Mouse (Mus musculus) granulocyte monocyte progenitor cell, adult 5-6 weeks (primary cell): ENCODE measurements around the gene Tas2r110. TPM values are rescaled to one million over a fixed set of nuclear protein-coding genes. Genes with fewer than 3 reads are reported as not detected.

Experiments
- ATAC-seq: replicated peaks from 2 replicates; pipeline ENCODE4 v1.8.0; 2016; ENCODE audit warnings: mild to moderate bottlenecking, moderate TSS enrichment, inconsistent platforms; ENCODE audit not compliant: poor library complexity, severe bottlenecking
- total RNA-seq, 2 experiments: library from RNA; stranded (forward) in 1 of 2; stranded (reverse) in 1 of 2; fragments of 200-712, 200-1000 nt in 1 of 2; fragments of >200 nt in 1 of 2; fragmentation: Nextera tagmentation in 1 of 2; gene quantifications; 2 replicates each; pipeline ENCODE4 v1.2.3; 2014 to 2017

Tas2r110 gene
- total RNA-seq (2014; fragmentation: Nextera tagmentation): not detected in 2 replicates
- total RNA-seq (2017): not detected in 2 replicates

DNA sequence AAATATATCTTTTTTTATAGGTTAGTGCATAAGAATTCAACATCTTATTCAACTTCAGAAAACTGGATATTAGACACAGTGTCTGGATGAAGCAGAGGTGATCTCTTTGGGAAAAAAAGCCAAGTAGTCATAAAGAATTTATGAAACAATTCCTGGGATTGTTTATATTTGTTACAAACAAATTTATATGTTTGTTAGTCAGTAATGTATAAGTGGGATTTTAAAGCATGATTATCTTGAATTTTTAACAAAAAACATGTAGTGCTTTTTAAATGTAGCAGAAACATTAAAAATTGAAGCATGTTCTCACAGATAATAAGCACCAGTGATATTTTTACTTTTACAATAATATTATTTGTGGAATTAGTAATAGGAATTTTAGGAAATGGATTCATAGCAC, at the start of gene Tas2r110:
Gene Tas2r110 (plus strand): TSS at position 301 of the 400 bp plus-strand sequence.
- ATAC-seq: no peak

DNA sequence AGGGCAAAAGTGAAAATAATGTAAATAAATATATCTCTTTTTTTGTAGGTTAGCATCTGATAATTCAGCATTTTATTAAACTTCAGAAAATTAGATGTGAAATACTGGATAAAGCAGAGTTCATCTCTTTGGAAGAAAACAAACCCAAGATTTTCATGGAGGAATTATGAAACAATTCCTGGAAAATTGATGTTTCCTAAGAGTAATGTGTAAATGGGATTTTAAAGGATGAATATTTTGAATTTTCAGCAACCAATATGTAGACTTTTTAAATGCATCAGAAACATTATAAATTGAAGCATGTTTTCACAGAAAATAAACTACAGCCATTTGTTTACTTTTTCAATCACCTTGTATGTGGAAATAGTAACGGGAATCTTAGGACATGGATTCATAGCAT, 21.0 kb upstream of the Tas2r110 start, which contains the start of gene Tas2r123:
Gene Tas2r123 (plus strand): TSS at position 301 of the 400 bp plus-strand sequence.
- no peak for ATAC-seq

DNA sequence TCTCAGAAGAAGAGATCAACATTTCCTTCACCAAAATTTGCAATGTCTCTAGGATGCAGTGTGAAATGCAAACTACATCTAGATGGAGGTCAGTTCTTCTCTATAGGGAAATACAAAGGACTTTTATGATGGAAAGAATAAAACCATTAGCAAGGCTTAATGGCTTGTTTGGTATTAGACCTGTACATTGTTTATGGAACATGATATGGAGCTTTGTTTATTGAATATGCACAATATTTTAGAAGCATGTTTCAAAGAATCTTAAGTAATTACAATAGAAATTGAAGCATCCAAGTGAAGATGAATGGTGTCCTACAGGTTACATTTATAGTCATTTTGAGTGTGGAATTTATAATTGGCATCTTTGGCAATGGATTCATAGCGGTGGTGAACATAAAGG, 12.7 kb upstream of the Tas2r110 start, which contains the start of gene Tas2r116:
Gene Tas2r116 (plus strand): TSS at position 301 of the 400 bp plus-strand sequence.
- no peak for ATAC-seq

DNA sequence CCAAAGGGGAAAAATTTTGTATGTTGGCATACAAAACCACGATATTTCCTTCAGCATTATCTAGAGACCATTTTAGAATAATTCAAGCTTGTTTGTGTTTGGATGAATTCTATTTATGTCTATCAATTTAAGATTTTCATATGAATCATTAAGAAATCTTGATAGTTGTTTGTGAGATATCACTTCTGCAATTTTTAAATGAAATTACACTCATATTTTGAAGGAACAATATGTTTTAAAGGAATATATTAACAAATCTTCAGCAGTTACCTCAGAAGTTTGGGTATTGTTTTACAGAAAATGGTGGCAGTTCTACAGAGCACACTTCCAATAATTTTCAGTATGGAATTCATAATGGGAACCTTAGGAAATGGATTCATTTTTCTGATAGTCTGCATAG, 24.9 kb downstream of the Tas2r110 start, which contains the start of gene Tas2r113:
Gene Tas2r113 (plus strand): TSS at position 301 of the 400 bp plus-strand sequence.
- no peak for ATAC-seq

DNA sequence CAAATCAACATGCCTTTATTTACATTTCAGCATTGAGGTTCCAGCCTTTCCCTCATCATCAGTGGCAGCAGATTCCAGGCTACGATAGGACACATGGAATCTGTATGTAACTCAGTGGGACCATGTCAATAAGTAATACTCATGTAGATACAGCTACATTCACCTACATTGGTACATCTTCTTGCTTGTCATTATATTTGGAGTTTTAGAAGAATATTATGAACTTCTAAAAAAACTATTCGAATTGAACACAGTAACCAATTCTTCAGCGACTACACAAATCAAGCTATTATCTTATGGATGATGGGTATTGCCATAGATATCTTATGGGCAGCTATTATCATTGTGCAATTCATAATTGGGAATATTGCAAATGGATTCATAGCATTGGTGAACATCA, 41.5 kb downstream of the Tas2r110 start, which contains the start of gene Tas2r125:
Gene Tas2r125 (plus strand): TSS at position 301 of the 400 bp plus-strand sequence.
- ATAC-seq: no peak

Other genes starting within 250 kb of the Tas2r110 start
- gene A630073D07Rik, start 216.5 kb upstream of the Tas2r110 start, total RNA-seq (2014; fragmentation: Nextera tagmentation): not detected in 2 replicates
- not detected in 2 replicates for gene A630073D07Rik, start 216.5 kb upstream of the Tas2r110 start, total RNA-seq (2017)
- gene Tas2r120, start 211.1 kb upstream of the Tas2r110 start, total RNA-seq (2014; fragmentation: Nextera tagmentation): not detected in 2 replicates
- not detected in 2 replicates for gene Tas2r120, start 211.1 kb upstream of the Tas2r110 start, total RNA-seq (2017)
- not detected in 2 replicates for gene Tas2r121, start 167.0 kb upstream of the Tas2r110 start, total RNA-seq (2014; fragmentation: Nextera tagmentation)
- not detected in 2 replicates for gene Tas2r121, start 167.0 kb upstream of the Tas2r110 start, total RNA-seq (2017)
- not detected in 2 replicates for gene Tas2r122, start 156.1 kb upstream of the Tas2r110 start, total RNA-seq (2014; fragmentation: Nextera tagmentation)
- gene Tas2r122, start 156.1 kb upstream of the Tas2r110 start, total RNA-seq (2017): not detected in 2 replicates
- gene Tas2r115, start 130.0 kb upstream of the Tas2r110 start, total RNA-seq (2014; fragmentation: Nextera tagmentation): not detected in 2 replicates
- gene Tas2r115, start 130.0 kb upstream of the Tas2r110 start, total RNA-seq (2017): not detected in 2 replicates
- not detected in 2 replicates for gene Tas2r124, start 113.3 kb upstream of the Tas2r110 start, total RNA-seq (2014; fragmentation: Nextera tagmentation)
- gene Tas2r124, start 113.3 kb upstream of the Tas2r110 start, total RNA-seq (2017): not detected in 2 replicates
- gene Tas2r102, start 105.9 kb upstream of the Tas2r110 start, total RNA-seq (2014; fragmentation: Nextera tagmentation): not detected in 2 replicates
- not detected in 2 replicates for gene Tas2r102, start 105.9 kb upstream of the Tas2r110 start, total RNA-seq (2017)
- gene Tas2r136, start 89.8 kb upstream of the Tas2r110 start, total RNA-seq (2014; fragmentation: Nextera tagmentation): not detected in 2 replicates
- gene Tas2r136, start 89.8 kb upstream of the Tas2r110 start, total RNA-seq (2017): not detected in 2 replicates
- not detected in 2 replicates for gene Tas2r117, start 65.2 kb upstream of the Tas2r110 start, total RNA-seq (2014; fragmentation: Nextera tagmentation)
- gene Tas2r117, start 65.2 kb upstream of the Tas2r110 start, total RNA-seq (2017): not detected in 2 replicates
- not detected in 2 replicates for gene Tas2r123, start 20.9 kb upstream of the Tas2r110 start, total RNA-seq (2014; fragmentation: Nextera tagmentation)
- gene Tas2r123, start 20.9 kb upstream of the Tas2r110 start, total RNA-seq (2017): not detected in 2 replicates
- not detected in 2 replicates for gene Tas2r116, start 12.6 kb upstream of the Tas2r110 start, total RNA-seq (2014; fragmentation: Nextera tagmentation)
- gene Tas2r116, start 12.6 kb upstream of the Tas2r110 start, total RNA-seq (2017): not detected in 2 replicates
- not detected in 2 replicates for gene Tas2r113, start 25.0 kb downstream of the Tas2r110 start, total RNA-seq (2014; fragmentation: Nextera tagmentation)
- not detected in 2 replicates for gene Tas2r113, start 25.0 kb downstream of the Tas2r110 start, total RNA-seq (2017)
- not detected in 2 replicates for gene Tas2r125, start 41.6 kb downstream of the Tas2r110 start, total RNA-seq (2014; fragmentation: Nextera tagmentation)
- not detected in 2 replicates for gene Tas2r125, start 41.6 kb downstream of the Tas2r110 start, total RNA-seq (2017)
- not detected in 2 replicates for gene Tas2r129, start 83.1 kb downstream of the Tas2r110 start, total RNA-seq (2014; fragmentation: Nextera tagmentation)
- gene Tas2r129, start 83.1 kb downstream of the Tas2r110 start, total RNA-seq (2017): not detected in 2 replicates
- not detected in 2 replicates for gene Tas2r131, start 89.9 kb downstream of the Tas2r110 start, total RNA-seq (2014; fragmentation: Nextera tagmentation)
- gene Tas2r131, start 89.9 kb downstream of the Tas2r110 start, total RNA-seq (2017): not detected in 2 replicates
- gene Tas2r109, start 113.0 kb downstream of the Tas2r110 start, total RNA-seq (2014; fragmentation: Nextera tagmentation): not detected in 2 replicates
- gene Tas2r109, start 113.0 kb downstream of the Tas2r110 start, total RNA-seq (2017): not detected in 2 replicates
- not detected in 2 replicates for gene Tas2r103, start 169.1 kb downstream of the Tas2r110 start, total RNA-seq (2014; fragmentation: Nextera tagmentation)
- gene Tas2r103, start 169.1 kb downstream of the Tas2r110 start, total RNA-seq (2017): not detected in 2 replicates
- not detected in 2 replicates for gene Tas2r140, start 187.8 kb downstream of the Tas2r110 start, total RNA-seq (2014; fragmentation: Nextera tagmentation)
- gene Tas2r140, start 187.8 kb downstream of the Tas2r110 start, total RNA-seq (2017): not detected in 2 replicates
- gene Smim10l1, start 236.9 kb downstream of the Tas2r110 start, total RNA-seq (2014; fragmentation: Nextera tagmentation): 31.7 and 42.5 TPM in 2 replicates
- 74.2 and 88.5 TPM in 2 replicates for gene Smim10l1, start 236.9 kb downstream of the Tas2r110 start, total RNA-seq (2017)